Mouse (Mus musculus): Measurements from ENCODE around the gene Otop3. TPM values are rescaled to one million over a fixed set of nuclear protein-coding genes. Genes with fewer than 3 reads are reported as not detected.

The Otop3 gene
- polyA plus RNA-seq, 1 experiment from 2014 or later: 4.6 TPM

DNA sequence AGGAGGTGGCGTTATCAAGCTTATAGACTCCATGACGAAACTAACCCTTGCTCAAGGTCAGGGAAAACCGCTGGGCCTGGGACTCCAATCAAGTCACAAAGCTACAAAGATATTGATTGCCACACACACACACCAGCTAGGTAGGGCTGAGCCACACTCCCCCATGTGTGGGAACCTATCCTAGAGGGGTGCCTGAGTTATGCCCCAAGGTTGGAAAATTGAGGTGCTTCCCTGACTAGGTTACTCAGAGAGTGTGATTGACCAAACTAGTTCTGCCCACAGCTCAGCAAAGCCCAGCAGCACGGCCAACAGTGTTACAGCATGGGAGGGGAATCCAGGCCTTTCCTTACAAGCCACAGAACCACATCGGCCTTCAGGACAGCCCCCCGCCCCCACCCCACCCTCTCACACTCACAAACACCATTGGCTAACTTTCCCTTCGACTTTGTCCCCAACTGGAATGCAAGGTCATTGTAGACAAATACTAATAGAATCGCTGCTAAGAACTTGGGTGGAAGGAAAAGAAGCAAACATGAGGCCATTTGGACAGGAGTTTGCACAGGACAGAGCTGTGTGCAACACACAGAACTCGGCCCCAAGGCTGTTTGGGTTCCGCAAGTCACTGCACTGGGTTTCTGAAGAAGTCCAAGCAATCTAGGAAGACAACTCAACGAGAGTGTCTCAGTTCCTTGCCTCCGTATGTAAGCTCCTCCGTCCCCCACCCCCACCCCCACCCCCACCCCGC lies 41.7 kb upstream of the Otop3 start:
- H3K36me3 ChIP-seq (ENCODE audit: control insufficient read depth, insufficient read depth, low read length): no peaks in the 10 kb centered on the region
- H3K4me1 ChIP-seq (ENCODE audit: control insufficient read depth, insufficient read depth, low read length): peaks cover 37% of the 10 kb centered on the region
- no peak overlapping the region for H3K4me3 ChIP-seq (replicated peaks; ENCODE audit: low read length)
- no peak overlapping the region for H3K9ac ChIP-seq (ENCODE audit: low read length)
- ATAC-seq (ENCODE audit: insufficient read depth, low FRiP score): peak; percentile 22; the same call in 1 of the 2 replicates
- H3K27ac ChIP-seq (ENCODE audit: low read length): peak overlapping the region; percentile 82
- H3K27me3 ChIP-seq (ENCODE audit: control insufficient read depth, insufficient read depth, low read length): 0 out of 2 replicates have a peak, but pooled peaks cover 5% of the 10 kb centered on the region
- WGBS: 44% methylated on average over 14 of the region's 14 CpGs
- 0 out of 2 replicates have a peak overlapping the region, but pooled peaks have one; percentile 3 for H3K4me2 ChIP-seq (ENCODE audit: low read depth, low read length)
- H3K9me3 ChIP-seq (replicated peaks; ENCODE audit: control insufficient read depth, low read length): no peaks in the 10 kb centered on the region

DNA sequence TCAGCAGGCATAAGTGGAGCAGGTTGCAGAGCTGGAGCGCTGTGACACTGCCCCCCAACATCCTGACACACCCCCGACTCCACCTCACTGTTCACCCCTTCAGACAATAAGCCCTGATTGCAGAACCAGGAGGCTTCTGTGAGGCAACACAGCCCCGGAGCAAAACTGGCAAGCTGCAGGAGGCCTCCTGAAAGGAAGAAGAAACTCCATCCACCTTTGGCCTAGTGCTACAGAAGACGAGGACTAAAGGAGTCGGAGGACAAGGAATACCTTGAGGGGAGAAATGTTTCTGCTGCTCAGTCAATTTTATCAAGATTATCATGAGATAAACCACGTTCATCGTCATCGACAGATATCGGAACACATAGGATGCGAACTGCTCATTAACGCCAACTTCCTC lies 38.6 kb upstream of the Otop3 start:
- no peak overlapping the region for H3K4me3 ChIP-seq (replicated peaks; ENCODE audit: low read length)
- no peaks in the 10 kb centered on the region for H3K36me3 ChIP-seq (ENCODE audit: control insufficient read depth, insufficient read depth, low read length)
- H3K9me3 ChIP-seq (replicated peaks; ENCODE audit: control insufficient read depth, low read length): no peaks in the 10 kb centered on the region
- H3K4me1 ChIP-seq (ENCODE audit: control insufficient read depth, insufficient read depth, low read length): peaks cover 24% of the 10 kb centered on the region
- no peak for ATAC-seq (ENCODE audit: insufficient read depth, low FRiP score)
- WGBS: 86% methylated on average over 11 of the region's 11 CpGs
- H3K4me2 ChIP-seq (ENCODE audit: low read depth, low read length): no peak overlapping the region
- no peak overlapping the region for H3K27ac ChIP-seq (ENCODE audit: low read length)
- H3K27me3 ChIP-seq (ENCODE audit: control insufficient read depth, insufficient read depth, low read length): 0 out of 2 replicates have a peak, but pooled peaks cover 5% of the 10 kb centered on the region
- H3K9ac ChIP-seq (ENCODE audit: low read length): peak overlapping the region; percentile 31; the same call in 1 of the 2 replicates

DNA sequence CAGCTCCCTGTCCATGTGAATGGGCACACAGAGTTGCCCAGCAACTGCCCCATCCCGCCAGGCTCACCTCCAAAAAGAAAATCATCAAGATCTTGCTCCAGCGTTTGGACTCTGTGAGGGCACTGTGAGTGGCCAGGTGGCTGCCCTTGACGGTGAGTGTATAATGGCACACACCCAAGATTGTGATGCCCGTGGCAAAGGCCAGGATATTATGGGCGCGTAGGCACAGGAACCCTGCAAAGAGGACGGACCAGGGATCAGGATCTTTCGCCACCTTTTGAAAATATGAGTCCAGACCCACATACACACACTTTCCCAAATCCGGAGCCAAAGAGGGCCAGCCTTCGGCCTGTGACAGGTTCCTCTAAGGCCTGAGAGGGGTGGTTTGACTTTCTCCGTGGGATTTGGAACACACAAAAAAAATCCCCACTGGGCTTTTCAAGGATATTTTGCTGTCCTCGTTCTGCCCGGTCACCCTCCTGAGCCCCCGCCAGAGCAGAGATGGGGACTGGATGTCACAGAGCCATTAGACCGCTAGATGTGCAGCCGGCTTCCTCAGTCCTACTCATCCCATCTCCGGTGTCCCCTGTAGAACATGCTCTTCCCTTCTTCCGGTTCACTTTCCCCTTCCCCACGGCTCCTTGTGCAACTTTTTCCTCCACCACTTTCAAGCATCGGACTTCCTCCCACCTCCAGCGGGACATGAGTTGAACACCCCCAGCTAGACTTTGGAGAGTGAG lies 37.9 kb upstream of the Otop3 start:
- ATAC-seq (ENCODE audit: insufficient read depth, low FRiP score): no peak
- Histone ChIP-seq H3K36me3 (ENCODE audit: control insufficient read depth, insufficient read depth, low read length) (no peaks in the 10 kb centered on the region), H3K4me3 (replicated peaks; ENCODE audit: low read length) (peak overlapping the region; percentile 48), H3K4me1 (ENCODE audit: control insufficient read depth, insufficient read depth, low read length) (peaks cover 18% of the 10 kb centered on the region), H3K27ac (ENCODE audit: low read length) (peak overlapping the region; percentile 24; the same call in 1 of the 2 replicates), H3K4me2 (ENCODE audit: low read depth, low read length) (peak overlapping the region; percentile 87), H3K9me3 (replicated peaks; ENCODE audit: control insufficient read depth, low read length) (no peaks in the 10 kb centered on the region), H3K27me3 (ENCODE audit: control insufficient read depth, insufficient read depth, low read length) (0 out of 2 replicates have a peak, but pooled peaks cover 5% of the 10 kb centered on the region), H3K9ac (ENCODE audit: low read length) (peak overlapping the region; percentile 71)
- 50% methylated on average over 21 of the region's 21 CpGs for WGBS

DNA sequence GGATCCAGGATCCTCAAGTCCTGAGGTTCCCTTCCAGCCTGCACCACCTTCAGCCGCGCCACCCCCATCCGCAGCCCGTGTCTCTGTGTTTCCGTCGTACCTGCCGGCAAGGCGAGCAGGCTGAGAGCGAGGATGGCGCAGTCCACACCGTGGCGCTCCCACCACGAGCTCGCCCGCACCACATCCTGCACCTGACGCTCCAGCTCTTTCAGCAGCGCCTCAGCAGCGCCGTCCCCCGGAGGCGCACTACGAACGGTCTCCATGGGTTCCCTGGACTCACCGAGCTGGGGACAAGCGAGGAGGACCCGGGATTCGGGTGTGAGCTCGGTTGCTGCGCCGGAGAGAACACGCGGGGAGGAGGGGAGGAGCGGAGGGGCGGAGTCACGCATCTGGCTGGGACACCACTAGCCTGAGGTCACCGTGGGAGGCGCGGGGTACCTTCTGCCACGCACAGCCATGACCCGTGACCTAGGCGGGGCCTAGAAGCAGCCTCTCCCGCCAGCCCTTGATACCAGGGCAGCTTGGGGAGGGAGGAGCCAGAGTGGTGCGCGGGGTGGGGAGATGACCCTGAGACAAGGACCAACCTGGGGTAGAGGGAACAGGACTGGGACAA lies 37.2 kb upstream of the Otop3 start, which contains the start of gene Fads6:
Gene Fads6 (minus strand): TSS at position 450 of the 613 bp plus-strand sequence.
- peaks cover 14% of the 10 kb centered on the region for H3K4me1 ChIP-seq (ENCODE audit: control insufficient read depth, insufficient read depth, low read length)
- under 1% methylated on average over 44 of the region's 44 CpGs for WGBS
- ATAC-seq (ENCODE audit: insufficient read depth, low FRiP score): peak; percentile 68; the same call in 1 of the 2 replicates
- H3K9me3 ChIP-seq (replicated peaks; ENCODE audit: control insufficient read depth, low read length): no peaks in the 10 kb centered on the region
- H3K27me3 ChIP-seq (ENCODE audit: control insufficient read depth, insufficient read depth, low read length): 0 out of 2 replicates have a peak, but pooled peaks cover 5% of the 10 kb centered on the region
- H3K4me2 ChIP-seq (ENCODE audit: low read depth, low read length): peak within 1 kb of the TSS; percentile 87
- no peaks in the 10 kb centered on the region for H3K36me3 ChIP-seq (ENCODE audit: control insufficient read depth, insufficient read depth, low read length)
- peak within 1 kb of the TSS; percentile 71 for H3K9ac ChIP-seq (ENCODE audit: low read length)
- peak within 1 kb of the TSS; percentile 24; the same call in 1 of the 2 replicates for H3K27ac ChIP-seq (ENCODE audit: low read length)
- peak within 1 kb of the TSS; percentile 48 for H3K4me3 ChIP-seq (replicated peaks; ENCODE audit: low read length)

DNA sequence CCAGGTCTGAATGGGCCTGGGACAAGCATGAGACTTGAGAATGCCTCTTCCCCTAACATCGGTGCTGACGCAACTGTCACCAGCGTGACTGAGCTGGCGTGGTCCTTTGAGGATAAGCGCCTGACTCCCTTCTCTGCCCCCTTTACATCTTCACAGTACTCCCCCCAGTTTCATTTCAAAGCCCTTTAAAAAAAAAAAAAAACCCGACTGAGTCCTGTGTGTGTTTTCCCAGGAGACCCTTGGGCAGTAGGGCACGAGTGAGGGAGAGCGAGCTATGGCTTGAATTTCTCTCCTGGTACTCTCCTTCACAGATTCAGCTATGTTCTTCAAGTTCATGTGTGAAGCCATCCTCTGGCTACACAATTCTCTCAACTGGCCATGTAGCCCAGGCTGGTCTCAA lies 36.4 kb upstream of the Otop3 start:
- Histone ChIP-seq H3K4me3 (replicated peaks; ENCODE audit: low read length) (no peak overlapping the region), H3K9me3 (replicated peaks; ENCODE audit: control insufficient read depth, low read length) (no peaks in the 10 kb centered on the region), H3K9ac (ENCODE audit: low read length) (no peak overlapping the region), H3K27me3 (ENCODE audit: control insufficient read depth, insufficient read depth, low read length) (0 out of 2 replicates have a peak, but pooled peaks cover 5% of the 10 kb centered on the region), H3K36me3 (ENCODE audit: control insufficient read depth, insufficient read depth, low read length) (no peaks in the 10 kb centered on the region), H3K4me1 (ENCODE audit: control insufficient read depth, insufficient read depth, low read length) (peaks cover 7% of the 10 kb centered on the region), H3K27ac (ENCODE audit: low read length) (no peak overlapping the region), H3K4me2 (ENCODE audit: low read depth, low read length) (no peak overlapping the region)
- WGBS: 73% methylated on average over 8 of the region's 8 CpGs
- no peak for ATAC-seq (ENCODE audit: insufficient read depth, low FRiP score)

DNA sequence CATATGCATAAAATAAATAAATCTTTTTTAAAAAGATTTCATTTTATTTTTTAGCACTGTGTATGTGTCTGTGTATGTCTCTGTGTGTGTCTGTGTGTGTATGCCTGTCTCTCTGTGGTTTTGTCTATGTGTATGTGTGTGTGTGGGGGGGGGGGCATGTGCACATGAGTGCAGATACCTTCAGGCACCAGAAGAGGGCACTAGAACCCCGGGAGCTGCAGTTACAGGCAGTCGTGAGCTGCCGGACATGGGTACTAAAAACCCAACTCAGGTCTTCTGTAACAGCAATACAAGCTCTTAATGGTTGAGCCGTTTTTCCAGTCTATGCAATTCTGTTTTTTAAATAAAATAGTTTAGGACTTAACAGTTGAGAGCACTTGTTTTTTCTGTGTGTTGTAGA lies 33.8 kb upstream of the Otop3 start:
- Histone ChIP-seq H3K27ac (ENCODE audit: low read length) (no peak overlapping the region), H3K9me3 (replicated peaks; ENCODE audit: control insufficient read depth, low read length) (no peaks in the 10 kb centered on the region), H3K4me2 (ENCODE audit: low read depth, low read length) (no peak overlapping the region), H3K4me1 (ENCODE audit: control insufficient read depth, insufficient read depth, low read length) (peaks cover 7% of the 10 kb centered on the region), H3K4me3 (replicated peaks; ENCODE audit: low read length) (no peak overlapping the region), H3K36me3 (ENCODE audit: control insufficient read depth, insufficient read depth, low read length) (no peaks in the 10 kb centered on the region), H3K9ac (ENCODE audit: low read length) (no peak overlapping the region), H3K27me3 (ENCODE audit: control insufficient read depth, insufficient read depth, low read length) (0 out of 2 replicates have a peak, but pooled peaks cover 5% of the 10 kb centered on the region)
- no peak for ATAC-seq (ENCODE audit: insufficient read depth, low FRiP score)
- 77% methylated on average over 4 of the region's 4 CpGs for WGBS

DNA sequence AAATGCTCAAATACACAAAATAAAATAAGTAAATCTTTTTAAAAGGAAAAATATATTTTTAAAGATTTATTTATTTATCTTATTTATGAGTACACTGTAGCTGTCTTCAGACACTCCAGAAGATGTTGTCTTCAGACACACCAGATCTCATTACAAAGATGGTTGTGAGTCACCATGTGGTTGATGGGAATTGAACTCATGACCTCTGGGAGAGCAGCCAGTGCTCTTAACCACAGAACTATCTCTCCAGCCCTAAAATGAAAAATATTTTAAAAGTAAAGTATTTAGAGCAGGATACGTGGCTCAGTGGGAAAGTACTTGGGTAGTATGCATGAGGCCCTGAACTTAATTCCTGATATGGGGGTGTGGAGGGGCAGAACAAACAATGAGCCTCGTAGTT lies 33.2 kb upstream of the Otop3 start:
- WGBS: 78% methylated on average over 2 of the region's 2 CpGs
- no peak for ATAC-seq (ENCODE audit: insufficient read depth, low FRiP score)
- Histone ChIP-seq H3K4me2 (ENCODE audit: low read depth, low read length) (no peak overlapping the region), H3K27ac (ENCODE audit: low read length) (no peak overlapping the region), H3K9ac (ENCODE audit: low read length) (no peak overlapping the region), H3K9me3 (replicated peaks; ENCODE audit: control insufficient read depth, low read length) (no peaks in the 10 kb centered on the region), H3K4me1 (ENCODE audit: control insufficient read depth, insufficient read depth, low read length) (peaks cover 7% of the 10 kb centered on the region), H3K4me3 (replicated peaks; ENCODE audit: low read length) (no peak overlapping the region), H3K36me3 (ENCODE audit: control insufficient read depth, insufficient read depth, low read length) (no peaks in the 10 kb centered on the region), H3K27me3 (ENCODE audit: control insufficient read depth, insufficient read depth, low read length) (0 out of 2 replicates have a peak, but pooled peaks cover 3% of the 10 kb centered on the region)

DNA sequence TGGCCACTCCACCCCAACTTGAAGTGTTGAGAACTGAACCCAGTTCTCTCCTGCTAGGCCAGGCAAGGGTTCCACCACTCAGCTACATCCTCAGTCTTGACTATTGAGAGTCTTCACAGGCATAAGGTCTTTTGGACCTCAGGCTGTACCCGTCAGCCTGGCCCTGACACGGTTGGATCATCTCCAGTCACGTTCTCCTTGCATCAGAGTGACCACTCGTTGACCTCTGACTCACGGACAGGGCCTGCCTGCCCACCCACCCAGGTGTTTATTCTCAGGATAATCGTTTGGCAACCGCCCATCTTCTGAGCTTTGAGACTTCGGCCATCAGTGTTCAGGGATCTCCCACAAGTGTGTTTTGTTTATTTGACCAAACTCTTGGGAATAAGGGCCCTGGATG lies 31.4 kb upstream of the Otop3 start:
- H3K9me3 ChIP-seq (replicated peaks; ENCODE audit: control insufficient read depth, low read length): no peaks in the 10 kb centered on the region
- no peaks in the 10 kb centered on the region for H3K36me3 ChIP-seq (ENCODE audit: control insufficient read depth, insufficient read depth, low read length)
- no peak overlapping the region for H3K27ac ChIP-seq (ENCODE audit: low read length)
- H3K4me3 ChIP-seq (replicated peaks; ENCODE audit: low read length): no peak overlapping the region
- H3K4me1 ChIP-seq (ENCODE audit: control insufficient read depth, insufficient read depth, low read length): no peaks in the 10 kb centered on the region; the same call in 1 of the 2 replicates
- H3K9ac ChIP-seq (ENCODE audit: low read length): no peak overlapping the region
- H3K27me3 ChIP-seq (ENCODE audit: control insufficient read depth, insufficient read depth, low read length): no peaks in the 10 kb centered on the region
- WGBS: 34% methylated on average over 8 of the region's 8 CpGs
- peak; percentile 16; the same call in 1 of the 2 replicates for ATAC-seq (ENCODE audit: insufficient read depth, low FRiP score)
- H3K4me2 ChIP-seq (ENCODE audit: low read depth, low read length): no peak overlapping the region

Measured in stomach, embryonic 16.5 days (tissue).